Mouse (Mus musculus) liver, embryonic 14.5 days (tissue): ENCODE measurements around the gene Dnah8. TPM values are rescaled to one million over a fixed set of nuclear protein-coding genes. Genes with fewer than 3 reads are reported as not detected.

Source experiments
- ATAC-seq: fragments of 200-750 bp; cut with Nextera tagmentation; 2 replicates; pipeline ENCODE4 v1.8.0; 2017; ENCODE audit warnings: moderate number of reproducible peaks, mild to moderate bottlenecking, moderate library complexity; ENCODE audit not compliant: insufficient read depth
- DNase-seq, 3 experiments: peaks; one replicate each; pipeline ENCODE4 v3.0.0-alpha.2; 2012 to 2013; ENCODE audit warnings: low read depth in 3 of 3, low spot score in 3 of 3
- H3K27ac ChIP-seq: fragments of 300-500 bp; sonication (generic); 2 replicates; pipeline ENCODE4 v1.5.1; 2014; ENCODE audit warnings: moderate library complexity, mild to moderate bottlenecking, control low read depth, inconsistent platforms
- H3K27me3 ChIP-seq: fragments of 300-500 bp; sonication (generic); 2 replicates; pipeline ENCODE4 v1.6.1; 2014; ENCODE audit warnings: mild to moderate bottlenecking, low read length, moderate library complexity; ENCODE audit not compliant: control insufficient read depth, insufficient read depth
- H3K36me3 ChIP-seq: fragments of 300-500 bp; sonication (generic); replicated peaks from 2 replicates; pipeline ENCODE4 v1.6.1; 2014; ENCODE audit warnings: low read depth; ENCODE audit not compliant: control insufficient read depth, insufficient read depth
- H3K4me1 ChIP-seq, 2 experiments: fragments of 200-500 bp in 1 of 2; fragments of 300-500 bp in 1 of 2; sonication (generic) in 1 of 2; replicated peaks; 2 replicates each; pipeline ENCODE4 v1.6.1; 2012 to 2014; ENCODE audit warnings: antibody characterized with exemption in 1 of 2, inconsistent platforms in 1 of 2, low read length in 1 of 2; ENCODE audit not compliant: control insufficient read depth in 2 of 2, insufficient read depth in 2 of 2
- H3K4me2 ChIP-seq: fragments of 300-500 bp; sonication (generic); 2 replicates; pipeline ENCODE4 v1.6.1; 2014; ENCODE audit warnings: low read depth, mild to moderate bottlenecking, control low read depth, moderate library complexity
- H3K4me3 ChIP-seq, 2 experiments: fragments of 200-500 bp in 1 of 2; fragments of 300-500 bp in 1 of 2; sonication (generic) in 1 of 2; 2 replicates each; pipeline ENCODE4 v1.5.1; 2012 to 2014; ENCODE audit warnings: low read depth in 2 of 2, low read length in 2 of 2, mild to moderate bottlenecking in 2 of 2, control low read depth in 1 of 2, inconsistent platforms in 1 of 2, moderate library complexity in 1 of 2; ENCODE audit not compliant: insufficient read depth in 1 of 2
- H3K9ac ChIP-seq: fragments of 300-500 bp; sonication (generic); replicated peaks from 2 replicates; pipeline ENCODE4 v1.6.1; 2014; ENCODE audit warnings: mild to moderate bottlenecking, control low read depth, moderate library complexity
- H3K9me3 ChIP-seq: fragments of 300-500 bp; sonication (generic); 2 replicates; pipeline ENCODE4 v1.6.1; 2016; ENCODE audit warnings: low read length, mixed read lengths; ENCODE audit not compliant: control insufficient read depth
- CTCF ChIP-seq: IDR thresholded peaks from 2 replicates; pipeline ENCODE4 v1.5.1; 2016; ENCODE audit warnings: antibody characterized with exemption, low read depth, control low read depth
- EP300 ChIP-seq: IDR thresholded peaks from 2 replicates; pipeline ENCODE4 v1.6.1; 2016; ENCODE audit warnings: antibody characterized with exemption, low read depth
- WGBS: fragments of 180-500 bp; shearing (Covaris S2); extraction: QIAGEN DNeasy Blood & Tissue Kit; methylation state at CpG from one replicate; pipeline ENCODE4 v1.1.7; 2014; ENCODE audit not compliant: insufficient replicate concordance; 5-methylcytosine and 5-hydroxymethylcytosine counted together
- polyA plus RNA-seq, 2 experiments: library from polyadenylated mRNA; depleted of rRNA in 1 of 2; stranded (reverse) in 1 of 2; unstranded in 1 of 2; fragments of >200 nt; fragmentation: Nextera tagmentation in 1 of 2; extraction: Ambion mirVana in 1 of 2; gene quantifications; 2 replicates each; pipeline versions ENCODE4 v1.2.1 to v1.2.3; 2012 to 2014

Dnah8 gene
- polyA plus RNA-seq, 2 experiments = 0.83 to 1.8 TPM

DNA sequence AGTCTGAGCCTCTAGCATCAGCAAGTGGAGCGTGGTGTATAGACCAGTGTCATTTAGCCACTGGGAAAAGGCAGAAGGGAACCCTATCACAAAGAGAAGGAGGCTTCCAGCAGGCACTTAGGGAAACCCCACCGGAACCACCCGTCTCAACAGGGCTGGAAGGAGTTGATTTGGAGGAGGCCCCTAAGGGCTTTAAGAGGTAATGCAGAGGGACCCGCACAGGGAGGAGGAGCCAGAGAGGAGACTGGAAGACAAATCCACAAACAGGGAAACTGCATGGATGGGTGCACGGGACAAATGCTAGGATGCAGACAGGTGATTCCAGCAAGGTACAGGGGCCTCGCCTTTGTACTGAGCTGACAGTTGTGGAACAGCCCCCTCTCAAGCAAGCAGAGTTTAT is 126.1 kb downstream of the Dnah8 start:
- no peaks in the 10 kb centered on the region for H3K9me3 ChIP-seq
- ATAC-seq (no peak), DNase-seq (no peak)
- H3K4me3 ChIP-seq = no peak overlapping the region
- no peaks in the 10 kb centered on the region for H3K4me1 ChIP-seq
- no peaks in the 10 kb centered on the region for H3K36me3 ChIP-seq
- no peak overlapping the region for H3K4me2 ChIP-seq
- H3K27me3 ChIP-seq = no peaks in the 10 kb centered on the region
- no peak overlapping the region for H3K27ac ChIP-seq
- no peak for TF ChIP-seq EP300
- TF ChIP-seq CTCF = no peak
- no peak overlapping the region for H3K9ac ChIP-seq
- 38% methylated on average over 6 of the region's 6 CpGs for WGBS

DNA sequence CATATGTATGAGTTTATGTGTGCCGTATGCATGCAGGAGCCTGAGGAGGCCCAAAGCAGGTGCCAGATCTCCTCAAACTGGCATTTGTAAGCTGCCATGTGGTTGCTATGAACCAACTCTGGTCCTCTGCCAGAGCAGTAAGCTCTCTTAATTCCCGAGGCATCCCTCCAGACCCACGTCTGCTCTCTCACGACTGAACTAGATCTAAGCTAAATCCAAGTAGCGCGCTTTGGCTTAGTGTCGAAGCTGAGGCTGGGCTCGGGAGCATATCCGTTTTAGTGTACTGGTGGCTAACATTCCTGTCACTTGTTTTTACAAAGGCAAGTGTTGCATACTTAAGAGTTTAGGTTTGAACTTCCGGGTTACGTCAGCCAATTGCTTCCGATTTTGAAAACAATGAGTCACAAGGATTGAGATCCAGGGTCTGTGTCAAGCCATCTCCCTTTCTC is 128.2 kb downstream of the Dnah8 start:
- Histone ChIP-seq H3K27ac (no peak overlapping the region), H3K9ac (no peak overlapping the region), H3K9me3 (no peaks in the 10 kb centered on the region), H3K27me3 (no peaks in the 10 kb centered on the region), H3K4me2 (no peak overlapping the region), H3K4me1 (no peaks in the 10 kb centered on the region), H3K4me3 (no peak overlapping the region), H3K36me3 (no peaks in the 10 kb centered on the region)
- ATAC-seq (no peak), DNase-seq (no peak)
- TF ChIP-seq EP300 (no peak), CTCF (no peak)
- WGBS = 77% methylated on average over 12 of the region's 12 CpGs

DNA sequence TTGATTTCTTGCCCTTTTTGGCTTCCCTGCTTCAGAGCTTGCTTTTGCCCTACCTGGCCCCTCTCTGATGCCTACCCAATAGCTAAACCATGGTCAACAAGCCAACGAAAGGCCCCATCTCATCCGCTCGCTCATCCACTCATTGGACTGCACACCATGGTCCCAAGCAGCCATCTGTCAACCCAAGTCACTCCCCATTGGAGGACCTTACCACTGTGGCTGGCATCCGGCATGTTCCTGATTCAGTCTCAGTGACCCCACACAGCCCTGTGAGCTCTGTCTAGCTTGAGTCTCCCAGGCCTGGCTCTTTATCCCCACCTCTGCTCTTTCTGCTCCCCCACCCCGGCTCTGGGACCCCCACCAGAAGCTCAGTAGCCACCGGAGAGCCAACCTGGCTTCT is 129.0 kb downstream of the Dnah8 start:
- H3K9ac ChIP-seq = no peak overlapping the region
- no peak for DNase-seq
- ATAC-seq = no peak
- no peaks in the 10 kb centered on the region for H3K36me3 ChIP-seq
- WGBS = 77% methylated on average over 6 of the region's 6 CpGs
- H3K27me3 ChIP-seq = no peaks in the 10 kb centered on the region
- no peak overlapping the region for H3K4me3 ChIP-seq
- H3K27ac ChIP-seq = no peak overlapping the region
- H3K4me1 ChIP-seq = no peaks in the 10 kb centered on the region
- TF ChIP-seq EP300 = no peak
- no peak overlapping the region for H3K4me2 ChIP-seq
- H3K9me3 ChIP-seq = no peaks in the 10 kb centered on the region

DNA sequence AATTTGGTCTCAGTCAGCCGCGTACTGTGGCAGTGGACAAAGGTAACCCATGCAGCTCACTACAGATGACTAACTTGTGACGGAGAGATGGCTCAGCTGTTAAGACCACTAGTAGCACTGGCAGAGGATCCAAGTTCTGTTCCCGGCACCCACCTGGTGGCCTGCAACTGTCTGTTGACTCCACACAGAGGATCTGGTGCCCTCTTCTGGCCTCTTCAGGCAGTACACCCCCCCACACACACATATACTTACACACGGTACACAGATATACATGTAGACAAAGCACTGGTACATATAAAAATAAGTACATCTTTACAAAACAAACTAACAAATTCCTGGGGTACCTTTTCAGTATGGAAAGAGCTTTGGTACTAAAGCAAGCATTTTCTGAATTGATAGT is 132.6 kb downstream of the Dnah8 start:
- Histone ChIP-seq H3K27ac (no peak overlapping the region), H3K9ac (no peak overlapping the region), H3K36me3 (no peaks in the 10 kb centered on the region), H3K27me3 (no peaks in the 10 kb centered on the region), H3K4me2 (no peak overlapping the region), H3K9me3 (no peaks in the 10 kb centered on the region), H3K4me3 (no peak overlapping the region), H3K4me1 (no peaks in the 10 kb centered on the region)
- WGBS = 78% methylated on average over 5 of the region's 5 CpGs
- ATAC-seq (no peak), DNase-seq (no peak)
- no peak for TF ChIP-seq EP300
- TF ChIP-seq CTCF = no peak

DNA sequence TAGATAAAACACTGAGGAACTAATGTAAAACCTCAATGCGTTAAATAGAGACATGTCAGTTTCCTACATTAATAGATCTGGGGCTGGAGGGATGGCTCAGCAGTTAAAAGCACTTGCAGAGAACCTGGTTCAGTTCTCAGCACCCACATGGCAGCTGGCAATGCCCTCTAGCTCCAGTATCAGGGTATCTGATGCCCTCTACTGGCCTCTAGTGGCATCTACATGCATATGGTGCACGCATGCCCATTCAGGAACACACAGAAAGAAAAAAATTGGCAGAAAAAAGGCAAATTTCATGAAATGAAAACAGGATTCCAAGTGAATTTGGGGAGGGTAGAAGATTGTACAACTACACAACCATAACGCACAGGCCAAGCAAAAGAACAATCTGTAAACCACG is 136.2 kb downstream of the Dnah8 start:
- DNase-seq = no peak
- peak; percentile 38 for TF ChIP-seq CTCF
- TF ChIP-seq EP300 = no peak
- Histone ChIP-seq H3K27me3 (no peaks in the 10 kb centered on the region), H3K36me3 (no peaks in the 10 kb centered on the region), H3K4me2 (no peak overlapping the region), H3K4me1 (no peaks in the 10 kb centered on the region), H3K27ac (no peak overlapping the region), H3K9me3 (no peaks in the 10 kb centered on the region), H3K4me3 (no peak overlapping the region), H3K9ac (no peak overlapping the region)
- no peak for ATAC-seq
- 76% methylated on average over 4 of the region's 4 CpGs for WGBS

DNA sequence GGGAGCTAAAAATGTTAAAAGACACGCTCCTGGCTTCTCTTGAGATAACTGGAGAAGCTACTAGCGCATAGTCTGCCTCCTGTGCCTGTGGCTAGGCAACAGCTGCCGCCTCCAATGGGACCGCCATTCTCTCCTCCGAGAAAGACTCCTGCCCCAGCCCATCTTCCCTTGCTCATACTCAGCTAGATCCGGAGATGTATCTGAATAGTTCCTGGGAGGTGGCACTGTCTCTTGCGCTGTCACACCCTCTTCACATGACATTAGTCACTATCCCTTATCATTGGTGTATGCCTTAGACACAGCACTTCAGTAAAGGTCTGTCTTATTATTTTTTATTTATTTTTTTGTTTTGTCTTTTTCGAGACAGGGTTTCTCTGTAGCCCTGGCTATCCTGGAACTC is 140.1 kb downstream of the Dnah8 start:
- no peak overlapping the region for H3K4me2 ChIP-seq
- H3K36me3 ChIP-seq = no peaks in the 10 kb centered on the region
- no peak overlapping the region for H3K9ac ChIP-seq
- H3K4me3 ChIP-seq = no peak overlapping the region
- no peak overlapping the region for H3K27ac ChIP-seq
- TF ChIP-seq EP300 (no peak), CTCF (no peak)
- no peaks in the 10 kb centered on the region for H3K9me3 ChIP-seq
- no peaks in the 10 kb centered on the region for H3K4me1 ChIP-seq
- ATAC-seq (no peak), DNase-seq (no peak)
- 78% methylated on average over 8 of the region's 8 CpGs for WGBS
- no peaks in the 10 kb centered on the region for H3K27me3 ChIP-seq
